Mouse (Mus musculus) megakaryocyte, embryonic 14.5 days (primary cell): ENCODE measurements around the gene Fcho2. TPM values are rescaled to one million over a fixed set of nuclear protein-coding genes. Genes with fewer than 3 reads are reported as not detected.
"Not testable (repeated sequence)": the region's sequence is repeated elsewhere in the genome, so short reads cannot be mapped to it uniquely, and the experiment has no call there.

Experiments
- H3K27me3 ChIP-seq: replicated peaks from 2 replicates; pipeline ENCODE3; 2012; ENCODE audit warnings: inconsistent platforms
- H3K36me3 ChIP-seq: replicated peaks from 2 replicates; pipeline ENCODE3; 2012; ENCODE audit warnings: low read length, inconsistent platforms, mixed read lengths
- H3K4me1 ChIP-seq: 2 replicates; pipeline ENCODE4 v1.6.1; 2012; ENCODE audit warnings: inconsistent platforms
- H3K4me3 ChIP-seq: replicated peaks from 2 replicates; pipeline ENCODE3; 2012; ENCODE audit warnings: moderate library complexity, mild to moderate bottlenecking, inconsistent platforms
- H3K9me3 ChIP-seq: 2 replicates; pipeline ENCODE4 v1.6.1; 2012; ENCODE audit warnings: inconsistent platforms
- FLI1 ChIP-seq: IDR thresholded peaks from 2 replicates; pipeline ENCODE4 v1.6.1; 2012; ENCODE audit warnings: low read length, inconsistent platforms, mixed read lengths
- GATA1 ChIP-seq: IDR thresholded peaks from 3 replicates; pipeline ENCODE4 v1.6.1; 2012; ENCODE audit warnings: mixed read lengths, low read length, inconsistent platforms, borderline replicate concordance
- polyA plus RNA-seq: library from polyadenylated mRNA; stranded (reverse); fragments of >175 nt; gene quantifications from 2 replicates; pipeline ENCODE4 v1.2.3, GENCODE M21; 2012; ENCODE audit warnings: low replicate concordance; ENCODE audit not compliant: insufficient read depth

Fcho2 gene
- polyA plus RNA-seq, 1 experiment, result 0.39 TPM

- TF ChIP-seq GATA1 (no peak), FLI1 (no peak)
- no peaks in the 10 kb centered on the region for H3K36me3 ChIP-seq
- no peaks in the 10 kb centered on the region for H3K9me3 ChIP-seq
- H3K27me3 ChIP-seq, result no peaks in the 10 kb centered on the region
- peaks cover 37% of the 10 kb centered on the region for H3K4me1 ChIP-seq
- no peak overlapping the region for H3K4me3 ChIP-seq
These were observed 10.3 kb upstream of the Fcho2 start for GRCm38 (mm10) chr13:98825574-98825973.

- H3K27me3 ChIP-seq, result no peaks in the 10 kb centered on the region
- TF ChIP-seq FLI1, result no peak
- no peak for TF ChIP-seq GATA1
- peaks cover 2% of the 10 kb centered on the region for H3K36me3 ChIP-seq
- no peak overlapping the region for H3K4me3 ChIP-seq
- peaks cover 68% of the 10 kb centered on the region for H3K4me1 ChIP-seq
- H3K9me3 ChIP-seq, result no peaks in the 10 kb centered on the region
These were observed 3.8 kb upstream of the Fcho2 start for GRCm38 (mm10) chr13:98819094-98819493.

GRCm38 (mm10) chr13:98818205-98818604 is 3.0 kb upstream of the Fcho2 start:
- TF ChIP-seq GATA1 (no peak), FLI1 (no peak)
- Histone ChIP-seq H3K27me3 (no peaks in the 10 kb centered on the region), H3K9me3 (no peaks in the 10 kb centered on the region), H3K4me1 (peaks cover 70% of the 10 kb centered on the region), H3K36me3 (peaks cover 2% of the 10 kb centered on the region), H3K4me3 (no peak overlapping the region)

- TF ChIP-seq GATA1 (no peak), FLI1 (no peak)
- H3K4me3 ChIP-seq, result no peak overlapping the region
- H3K36me3 ChIP-seq, result peaks cover 2% of the 10 kb centered on the region
- no peaks in the 10 kb centered on the region for H3K27me3 ChIP-seq
- peaks cover 70% of the 10 kb centered on the region for H3K4me1 ChIP-seq
- no peaks in the 10 kb centered on the region for H3K9me3 ChIP-seq
These were observed 2.5 kb upstream of the Fcho2 start for GRCm38 (mm10) chr13:98817766-98818165.

- H3K36me3 ChIP-seq, H3K4me3 ChIP-seq, H3K27me3 ChIP-seq, H3K9me3 ChIP-seq: not testable (repeated sequence)
- peaks cover 70% of the 10 kb centered on the region for H3K4me1 ChIP-seq
These were observed 1.9 kb upstream of the Fcho2 start for GRCm38 (mm10) chr13:98816981-98817660.

- Histone ChIP-seq H3K27me3 (no peaks in the 10 kb centered on the region), H3K9me3 (no peaks in the 10 kb centered on the region), H3K4me1 (peaks cover 65% of the 10 kb centered on the region), H3K4me3 (no peak overlapping the region), H3K36me3 (peaks cover 2% of the 10 kb centered on the region)
- no peak for TF ChIP-seq FLI1
- TF ChIP-seq GATA1, result no peak
These were observed 1.3 kb upstream of the Fcho2 start for GRCm38 (mm10) chr13:98816571-98816970.

GRCm38 (mm10) chr13:98814275-98815040 is 791 bp downstream of the Fcho2 start:
- peak overlapping the region; percentile 98 for H3K4me3 ChIP-seq
- H3K36me3 ChIP-seq, result no peaks in the 10 kb centered on the region
- TF ChIP-seq FLI1, result no peak
- H3K27me3 ChIP-seq, result no peaks in the 10 kb centered on the region
- peaks cover 57% of the 10 kb centered on the region for H3K4me1 ChIP-seq
- H3K9me3 ChIP-seq, result no peaks in the 10 kb centered on the region

- TF ChIP-seq GATA1, result no peak
- no peak for TF ChIP-seq FLI1
- Histone ChIP-seq H3K4me3 (peak overlapping the region; percentile 98), H3K4me1 (peaks cover 50% of the 10 kb centered on the region), H3K36me3 (no peaks in the 10 kb centered on the region), H3K27me3 (no peaks in the 10 kb centered on the region), H3K9me3 (no peaks in the 10 kb centered on the region)
These were observed 1.5 kb downstream of the Fcho2 start for GRCm38 (mm10) chr13:98813596-98814274.

GRCm38 (mm10) chr13:98813167-98813566 is 2.1 kb downstream of the Fcho2 start:
- Histone ChIP-seq H3K27me3 (no peaks in the 10 kb centered on the region), H3K4me1 (peaks cover 51% of the 10 kb centered on the region), H3K4me3 (peak overlapping the region; percentile 98), H3K36me3 (peaks cover 2% of the 10 kb centered on the region), H3K9me3 (no peaks in the 10 kb centered on the region)
- TF ChIP-seq GATA1 (no peak), FLI1 (no peak)

- Histone ChIP-seq H3K9me3 (no peaks in the 10 kb centered on the region), H3K4me1 (peaks cover 48% of the 10 kb centered on the region), H3K27me3 (no peaks in the 10 kb centered on the region), H3K36me3 (peaks cover 2% of the 10 kb centered on the region), H3K4me3 (peak overlapping the region; percentile 75)
- TF ChIP-seq FLI1 (no peak), GATA1 (no peak)
These were observed 3.0 kb downstream of the Fcho2 start for GRCm38 (mm10) chr13:98812285-98812684.
